Comparison of ENCODE assay signal across 8 mouse cellular contexts in the genomic region with DNA sequence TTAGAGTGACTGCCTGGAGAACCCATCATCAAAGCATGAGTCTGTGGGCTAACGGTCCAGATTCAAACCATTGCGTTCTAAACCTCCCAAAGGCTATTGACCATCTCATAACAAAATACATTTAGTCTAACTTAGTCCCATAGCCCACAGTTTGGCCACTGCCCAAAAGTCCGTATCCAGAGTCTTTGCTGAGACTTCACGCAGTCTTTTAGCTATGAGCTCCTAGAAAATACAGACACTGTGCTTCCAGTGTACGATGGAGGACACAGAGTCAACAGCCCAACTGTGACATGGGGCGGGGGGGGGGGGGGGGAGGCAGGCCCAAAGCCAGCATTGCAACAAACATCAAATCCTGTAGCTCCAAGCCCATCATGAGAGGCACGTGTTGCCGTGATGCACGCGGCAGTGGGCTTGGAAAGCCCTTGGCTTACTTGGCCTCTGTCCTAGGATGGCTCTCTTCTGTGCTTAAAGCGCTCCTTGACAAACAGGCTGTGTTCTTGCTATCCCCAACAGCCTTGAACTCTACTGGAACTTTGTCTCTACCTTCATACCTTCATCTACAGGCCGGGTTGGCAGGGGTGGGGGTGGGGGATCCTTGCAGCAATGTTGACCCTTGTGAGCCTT. TPM values are rescaled to one million over a fixed set of nuclear protein-coding genes. Genes with fewer than 3 reads are reported as not detected.
DNase-seq lines count a peak whose midpoint lies in the region; ATAC-seq and TF ChIP-seq lines count a peak whose summit lies in the region.

No protein-coding gene starts in this region.

- H3K4me1 ChIP-seq in neural tube, embryonic 12.5 days: peaks cover 5% of the 10 kb centered on the region; the same call in 1 of the 2 replicates
- H3K4me1 ChIP-seq in liver, embryonic 13.5 days (replicated peaks): peaks cover 63% of the 10 kb centered on the region

- TF ChIP-seq CTCF in gastrocnemius, adult 2 months (IDR thresholded peaks at IDR 0.05): no peak

- H3K36me3 ChIP-seq in neural tube, embryonic 12.5 days: no peaks in the 10 kb centered on the region
- H3K36me3 ChIP-seq in liver, embryonic 13.5 days: peaks cover 42% of the 10 kb centered on the region

- intact Hi-C loops in gastrocnemius, adult 2 months (cut with DNase I): no loop called here

- 88% methylated on average over 11 of the region's 12 CpGs for WGBS in neural tube, embryonic 12.5 days
- WGBS in liver, embryonic 13.5 days (ENCODE audit: insufficient replicate concordance): 81% methylated on average over 12 of the region's 12 CpGs

- no peak for DNase-seq in gastrocnemius, adult 2 months
- DNase-seq in gastrocnemius, postnatal 4 days (ENCODE audit: low spot score in 2 of 2): no peak
- no peak for DNase-seq in neural tube, embryonic 10.5 days (ENCODE audit: extremely low spot score, low spot score)
- DNase-seq in liver, embryonic 13.5 days: no peak
- DNase-seq in right cerebral cortex, postnatal 4 days: no peak
- DNase-seq in frontal cortex, postnatal 10 days (ENCODE audit: low spot score in 2 of 2): no peak
- no peak for DNase-seq in adrenal gland, adult 18-20 months (ENCODE audit: low spot score in 2 of 2)

- H3K9me3 ChIP-seq in neural tube, embryonic 12.5 days: no peaks in the 10 kb centered on the region
- H3K9me3 ChIP-seq in liver, embryonic 13.5 days (replicated peaks): no peaks in the 10 kb centered on the region

- H3K4me2 ChIP-seq in neural tube, embryonic 12.5 days (replicated peaks): peak overlapping the region; percentile 51
- H3K4me2 ChIP-seq in liver, embryonic 13.5 days: no peak overlapping the region

- peak overlapping the region; percentile 28; the same call in 1 of the 2 replicates for H3K27ac ChIP-seq in gastrocnemius, adult 2 months
- no peak overlapping the region for H3K27ac ChIP-seq in neural tube, embryonic 12.5 days
- 0 out of 2 replicates have a peak overlapping the region, but pooled peaks have one; percentile 35 for H3K27ac ChIP-seq in liver, embryonic 13.5 days

- no peak overlapping the region for H3K9ac ChIP-seq in neural tube, embryonic 12.5 days
- no peak overlapping the region for H3K9ac ChIP-seq in liver, embryonic 13.5 days

- peak overlapping the region; percentile 41 for H3K4me3 ChIP-seq in gastrocnemius, adult 2 months
- H3K4me3 ChIP-seq in neural tube, embryonic 12.5 days: no peak overlapping the region
- H3K4me3 ChIP-seq in liver, embryonic 13.5 days (replicated peaks): no peak overlapping the region

- no peak for ATAC-seq in neural tube, embryonic 12.5 days (ENCODE audit: low FRiP score, low read depth)
- ATAC-seq in liver, embryonic 13.5 days (ENCODE audit: low read depth): no peak

- no peaks in the 10 kb centered on the region for H3K27me3 ChIP-seq in neural tube, embryonic 12.5 days (replicated peaks)
- no peaks in the 10 kb centered on the region for H3K27me3 ChIP-seq in liver, embryonic 13.5 days

RNA-seq across cellular contexts. Expression of gene Acsl1, which starts 32.3 kb away (rescaled TPM):
- total RNA-seq in gastrocnemius, adult 2 months (2021): 100 to 1,000 TPM; 224 to 367 TPM
- total RNA-seq in gastrocnemius, postnatal 4 days (2021): 100 to 1,000 TPM; 222 to 253 TPM
- polyA plus RNA-seq in neural tube, embryonic 12.5 days (2016; fragmentation: Nextera tagmentation; extraction: Ambion mirVana): 14.1 and 14.6 TPM in 2 replicates
- 41.6 and 52.0 TPM in 2 replicates for polyA plus RNA-seq in liver, embryonic 13.5 days (2015; fragmentation: Nextera tagmentation; extraction: Ambion mirVana)
- total RNA-seq in adrenal gland, adult 18-20 months (2021): 100 to 1,000 TPM; 403 to 767 TPM

RNA-seq across cellular contexts. Expression of gene Cenpu, which starts 48.6 kb away (rescaled TPM):
- under 1 TPM in 1 of 2 experiments, not detected in 1; 0.31 TPM for total RNA-seq in gastrocnemius, adult 2 months (2021)
- total RNA-seq in gastrocnemius, postnatal 4 days (2021): 1 to 10 TPM; 4.4 to 4.8 TPM
- polyA plus RNA-seq in neural tube, embryonic 12.5 days (2016; fragmentation: Nextera tagmentation; extraction: Ambion mirVana): 12.8 and 15.8 TPM in 2 replicates
- polyA plus RNA-seq in liver, embryonic 13.5 days (2015; fragmentation: Nextera tagmentation; extraction: Ambion mirVana): 21.6 and 25.9 TPM in 2 replicates
- total RNA-seq in adrenal gland, adult 18-20 months (2021): 1 to 10 TPM; 1.1 to 2.0 TPM
